Mouse (Mus musculus) gastrocnemius, postnatal 14 days (tissue): Measurements from ENCODE around the gene Xrcc6. TPM values are rescaled to one million over a fixed set of nuclear protein-coding genes. Genes with fewer than 3 reads are reported as not detected.

ENCODE experiments used
- DNase-seq: peaks from one replicate; pipeline ENCODE4 v3.0.0; 2021; ENCODE audit warnings: mixed read lengths
- intact Hi-C: fragments of 180-260 bp; cut with DNase I; formaldehyde crosslinking; loops from one replicate; pipeline ENCODE4 v1.15.1; 2025; ENCODE audit warnings: low total_unique reads
- total RNA-seq, 2 experiments: library from RNA; stranded (reverse); gene quantifications; 2 replicates each; pipeline ENCODE4 v1.2.3; 2021

Xrcc6 gene
- total RNA-seq, 2 experiments from 2014 or later = 22.0 to 26.6 TPM

DNA sequence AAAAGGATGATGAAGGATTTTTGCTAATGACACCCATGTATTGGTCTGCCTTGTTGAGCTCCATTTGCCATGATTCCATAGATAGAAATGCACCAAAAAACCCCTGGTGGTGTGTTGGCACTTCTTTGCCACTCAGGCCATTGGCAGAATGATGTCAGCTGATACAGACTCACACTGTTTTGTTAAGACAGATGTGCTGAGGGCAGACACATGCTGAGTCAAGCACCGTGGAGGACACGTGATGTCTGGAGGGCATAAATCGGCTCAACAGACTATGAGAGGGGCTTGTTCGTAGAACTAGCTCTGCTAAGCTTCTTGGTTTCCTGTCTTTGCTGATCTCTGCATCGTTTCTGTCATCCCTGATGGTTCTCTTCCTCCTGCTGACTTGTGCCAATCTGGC, 64.9 kb downstream of the Xrcc6 start:
- no peak for DNase-seq
- intact Hi-C loops = no loop called here

DNA sequence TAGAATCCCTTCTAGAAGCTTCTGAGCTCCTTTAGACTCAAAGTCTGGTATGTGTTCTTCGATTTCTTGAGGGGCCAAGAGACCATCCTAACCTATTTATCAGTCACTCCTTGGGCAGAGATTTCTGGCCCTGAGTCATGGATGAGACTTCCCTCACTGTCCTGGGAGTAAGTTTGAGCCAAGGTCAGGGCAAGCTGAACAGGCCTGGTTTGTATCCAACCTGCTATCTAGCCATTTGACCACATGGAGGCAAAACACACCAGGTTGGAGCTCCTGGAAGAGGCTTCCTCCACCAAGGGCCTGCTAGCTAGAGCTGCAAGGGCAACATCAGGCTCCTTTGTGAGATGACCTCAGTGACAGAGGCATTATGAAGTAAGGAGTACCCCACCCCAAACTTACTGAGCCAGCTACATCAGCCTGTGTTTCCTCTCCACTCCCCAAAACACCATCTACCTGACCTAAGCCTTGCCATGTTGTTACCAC, 71.1 kb downstream of the Xrcc6 start, which contains the start of gene 4930407I10Rik:
4930407I10Rik (plus strand) TSS at position 433 of the 483 bp plus-strand sequence.
- intact Hi-C loops = no loop called here
- DNase-seq = no peak

DNA sequence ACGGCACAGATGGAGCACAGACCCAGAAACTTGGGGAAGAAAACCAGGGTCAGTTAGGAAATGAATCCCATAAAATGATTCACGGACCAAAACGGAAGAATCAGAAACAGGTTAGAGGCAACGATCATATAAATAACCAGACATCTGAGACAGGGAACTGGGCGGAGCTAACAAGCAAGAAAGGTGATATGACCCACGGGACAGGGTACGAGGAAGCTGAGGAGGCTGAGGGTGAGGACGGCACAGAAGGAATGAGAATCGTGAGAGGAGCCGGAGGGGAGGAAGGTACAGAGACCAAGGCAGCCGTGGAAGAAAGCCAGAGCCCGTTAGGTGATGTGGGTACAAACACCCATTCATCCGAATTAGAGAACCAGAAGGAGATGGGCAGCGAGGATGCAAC, 76.3 kb downstream of the Xrcc6 start:
- intact Hi-C loops = no loop called here
- no peak for DNase-seq

DNA sequence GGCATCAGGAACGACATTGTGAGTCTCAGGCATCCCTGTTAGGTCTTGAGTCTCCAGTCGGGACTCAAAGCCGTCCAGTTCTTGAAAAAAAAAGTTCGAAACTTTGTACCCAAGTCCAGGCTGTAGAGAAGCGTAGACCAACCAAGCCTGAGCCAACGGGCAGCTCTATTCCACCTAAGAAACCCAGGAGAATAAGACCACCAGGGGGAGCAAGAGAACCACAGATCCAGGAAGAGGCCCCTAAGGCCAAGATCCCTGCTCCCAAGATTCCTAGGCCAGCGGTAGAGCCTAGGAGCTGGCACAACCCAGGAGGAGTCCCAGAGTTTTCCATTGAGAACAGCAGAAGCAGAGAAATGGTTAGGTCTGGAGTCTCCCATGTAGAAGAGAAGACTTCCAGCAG, 77.9 kb downstream of the Xrcc6 start:
- peak; percentile 69 for DNase-seq
- intact Hi-C loops = loop anchor here (5.0 kb wide), 1 partner anchor 42 kb away; no protein-coding TSS in a partner anchor

DNA sequence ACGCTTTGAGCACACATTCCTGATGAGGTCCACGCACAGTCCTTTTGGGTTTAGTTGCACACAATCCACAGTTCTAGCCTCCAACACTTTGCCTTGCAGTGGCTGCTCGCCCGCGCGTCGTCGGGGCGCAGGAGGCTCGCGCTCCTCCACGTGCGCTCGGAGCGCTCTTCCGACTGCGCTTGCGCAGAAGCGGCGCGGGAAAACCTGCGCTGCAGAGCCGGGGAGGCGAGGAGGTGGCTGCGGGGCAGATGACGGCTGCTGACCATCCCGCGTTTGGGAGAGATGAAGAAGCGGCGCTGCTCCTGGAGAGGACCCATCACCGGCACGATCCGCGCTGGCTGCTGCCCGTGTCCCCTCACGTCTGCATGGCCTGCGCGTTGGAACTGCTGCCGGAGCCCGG, 82.3 kb downstream of the Xrcc6 start, which contains the start of gene Mei1:
Mei1 (plus strand) TSS at position 99 of the 400 bp plus-strand sequence.
- intact Hi-C loops = loop anchor here (2.0 to 5.0 kb wide), 2 partner anchors 37 to 165 kb away; no protein-coding TSS in a partner anchor
- no peak for DNase-seq

DNA sequence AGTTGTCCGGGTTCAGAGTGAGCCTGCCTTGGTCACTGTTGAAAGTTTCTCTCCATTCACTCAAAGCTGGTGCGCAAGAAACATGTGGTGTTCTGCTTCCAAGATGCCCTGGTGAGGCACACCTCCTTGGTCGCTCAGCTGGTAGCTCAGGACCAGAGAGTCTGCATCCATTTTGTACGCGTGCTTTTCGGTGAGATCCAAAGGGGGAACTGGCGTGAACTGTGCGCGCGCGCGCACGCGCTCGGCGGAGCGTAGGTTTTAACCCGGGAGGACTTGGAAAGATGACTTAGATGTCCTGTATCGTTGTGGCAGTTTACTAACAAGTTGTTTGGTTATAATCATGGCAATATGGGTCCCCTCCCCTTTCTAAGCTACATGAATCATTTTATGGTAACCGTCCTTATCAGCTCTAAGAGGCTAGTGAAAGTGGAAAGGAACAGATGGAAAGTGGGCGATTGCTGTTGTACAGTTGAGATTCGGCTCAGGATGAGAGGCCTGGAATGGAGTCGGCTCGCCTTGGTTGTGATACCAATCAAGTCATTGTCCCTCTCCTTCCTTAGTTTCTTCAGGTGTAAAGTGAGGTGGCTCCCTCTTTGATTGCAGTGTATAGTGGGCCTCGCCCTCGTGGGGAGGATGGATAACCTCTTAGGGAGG, 84.3 kb downstream of the Xrcc6 start:
- no peak for DNase-seq
- intact Hi-C loops = no loop called here

DNA sequence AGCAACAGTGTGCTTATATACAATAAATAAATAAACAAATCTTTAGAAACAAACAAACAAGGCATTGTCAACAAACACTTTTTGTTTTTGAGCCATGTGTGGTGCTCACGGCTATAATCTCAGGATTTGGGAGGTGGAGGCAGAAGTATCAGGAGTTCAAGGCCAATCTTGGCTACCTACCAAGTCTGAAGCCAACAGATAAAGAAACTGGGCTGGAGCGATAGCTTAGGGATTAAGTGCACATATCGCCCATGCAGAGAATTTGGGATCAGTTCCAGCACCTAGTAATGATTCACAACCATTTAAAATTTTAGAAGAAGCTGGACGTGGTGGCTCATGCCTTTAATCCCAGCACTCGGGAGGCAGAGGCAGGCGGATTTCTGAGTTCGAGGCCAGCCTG, 85.9 kb downstream of the Xrcc6 start:
- DNase-seq = no peak
- intact Hi-C loops = no loop called here

DNA sequence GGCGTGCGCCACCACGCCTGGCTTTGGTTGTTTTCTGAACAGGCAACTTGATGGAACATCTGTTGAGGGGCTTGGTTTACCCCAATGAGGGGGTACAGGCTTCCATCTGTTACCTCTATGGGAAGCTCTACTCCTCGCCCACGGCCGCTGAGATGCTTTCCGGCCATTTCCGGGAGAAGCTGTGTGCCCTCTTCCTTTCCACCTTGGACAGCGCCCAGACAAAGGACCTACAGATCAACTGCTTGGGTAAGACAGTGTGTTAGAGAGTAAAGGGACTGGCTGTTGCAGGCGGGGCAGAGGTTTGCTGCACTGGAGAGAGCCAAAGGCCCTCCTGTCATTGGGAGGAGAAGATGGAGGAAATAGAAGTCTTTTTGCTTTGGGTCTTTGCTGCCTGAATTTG, 92.2 kb downstream of the Xrcc6 start:
- intact Hi-C loops = no loop called here
- no peak for DNase-seq

DNA sequence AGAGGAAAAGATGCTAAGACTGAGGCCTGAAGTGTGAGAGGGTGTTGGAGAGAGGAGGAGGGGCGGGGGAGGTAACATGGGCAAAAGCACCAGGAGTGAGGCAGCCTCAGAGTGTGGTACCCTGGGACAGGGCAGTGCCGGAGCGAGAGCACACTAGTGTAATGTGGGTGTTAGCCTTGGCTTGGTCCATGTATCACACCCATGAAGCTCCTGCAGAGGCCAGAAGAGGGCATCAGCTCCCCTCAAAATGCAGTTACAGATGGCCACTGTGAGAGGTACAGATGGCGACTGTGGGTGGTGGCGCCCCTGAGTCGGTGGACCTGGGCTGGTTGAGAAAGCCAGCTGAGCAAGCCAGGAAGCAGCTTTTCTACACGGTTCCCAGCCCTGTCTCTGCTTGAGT, 93.5 kb downstream of the Xrcc6 start:
- intact Hi-C loops = no loop called here
- peak; percentile 30 for DNase-seq

DNA sequence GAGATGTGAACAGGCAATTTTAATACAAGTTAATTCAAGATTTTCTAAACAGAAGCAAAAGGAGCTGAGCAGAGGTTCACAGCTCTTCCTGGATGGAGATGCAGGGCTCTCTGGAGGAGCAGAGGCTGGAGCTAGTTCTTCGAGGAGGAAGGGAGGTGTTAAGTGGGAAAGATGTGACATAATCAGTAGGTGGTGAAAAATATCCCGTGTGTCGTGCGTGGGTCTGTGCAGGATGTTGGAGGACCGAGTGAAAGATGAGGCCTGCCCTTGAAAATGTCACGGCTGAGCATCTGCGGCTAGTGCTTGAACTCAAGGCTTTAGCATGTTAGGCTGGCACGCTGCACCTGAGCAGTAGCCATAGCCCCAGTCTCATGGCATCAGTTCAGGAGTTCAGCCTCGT, 98.0 kb downstream of the Xrcc6 start:
- intact Hi-C loops = no loop called here
- DNase-seq = no peak

DNA sequence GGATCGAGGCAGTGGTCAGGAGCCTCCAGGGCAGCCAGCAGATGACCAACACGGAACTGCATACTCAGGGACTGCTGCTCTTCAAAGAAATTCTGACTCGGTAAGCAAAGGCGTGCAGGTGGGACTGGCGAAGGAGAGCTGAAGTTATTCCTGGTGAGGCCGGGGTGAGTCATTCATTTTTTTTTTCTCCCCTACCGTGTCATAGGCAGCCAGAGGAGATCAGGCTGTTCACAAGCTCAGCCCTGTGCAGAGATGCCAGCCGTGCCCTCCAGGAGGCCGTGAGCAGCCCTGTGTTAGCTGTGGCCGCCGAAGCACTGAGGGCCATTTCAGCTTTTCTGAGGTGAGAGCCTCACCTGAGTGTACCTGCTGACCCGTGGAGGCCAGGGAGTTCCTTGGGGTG, 98.5 kb downstream of the Xrcc6 start:
- intact Hi-C loops = no loop called here
- no peak for DNase-seq

DNA sequence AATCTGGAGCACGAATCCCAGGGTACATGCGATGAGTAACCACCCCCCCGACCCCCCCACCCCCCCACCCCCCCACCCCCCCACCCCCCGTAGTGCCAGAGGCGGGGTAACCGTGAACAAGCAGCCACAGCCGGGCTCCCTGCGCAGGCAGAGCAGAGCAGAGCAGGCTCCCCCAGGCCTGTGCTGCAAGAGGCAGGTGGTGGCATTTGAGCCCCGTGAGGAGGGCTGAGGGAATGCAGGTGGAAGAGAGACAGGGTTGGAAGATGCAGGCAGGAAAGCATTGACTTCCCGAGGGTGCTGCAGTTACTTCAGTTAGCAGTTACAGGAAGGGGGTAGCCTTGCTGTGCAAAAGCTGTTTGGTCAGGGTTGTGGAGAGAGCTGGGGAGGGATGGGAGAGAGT, 99.6 kb downstream of the Xrcc6 start:
- DNase-seq = no peak
- intact Hi-C loops = no loop called here

Other genes with a start within 250 kb of the Xrcc6 start
- gene Zc3h7b, start 242.8 kb upstream of the Xrcc6 start, total RNA-seq = 10 to 100 TPM; 30.8 to 37.9 TPM
- 10 to 100 TPM; 24.8 to 27.8 TPM for gene Rangap1, start 242.3 kb upstream of the Xrcc6 start, total RNA-seq
- 100 to 1,000 TPM; 101 to 115 TPM for gene Tef, start 185.4 kb upstream of the Xrcc6 start, total RNA-seq
- 100 to 1,000 TPM in 1 of 2 experiments, 10 to 100 TPM in 1; 44.8 to 106 TPM for gene Tob2, start 129.0 kb upstream of the Xrcc6 start, total RNA-seq
- gene Phf5a, start 115.9 kb upstream of the Xrcc6 start, total RNA-seq = 10 to 100 TPM; 40.8 to 41.2 TPM
- 1,000 to 10,000 TPM in 1 of 2 experiments, 100 to 1,000 TPM in 1; 894 to 1,160 TPM for gene Aco2, start 115.5 kb upstream of the Xrcc6 start, total RNA-seq
- gene Polr3h, start 61.6 kb upstream of the Xrcc6 start, total RNA-seq = 1 to 10 TPM; 7.3 to 8.1 TPM
- gene Csdc2, start 51.1 kb upstream of the Xrcc6 start, total RNA-seq = 1 to 10 TPM; 3.7 to 3.8 TPM
- 10 to 100 TPM; 15.2 to 16.9 TPM for gene Pmm1, start 26.9 kb upstream of the Xrcc6 start, total RNA-seq
- not detected for gene 1700029P11Rik, start 7.3 kb upstream of the Xrcc6 start, total RNA-seq
- 10 to 100 TPM; 18.8 to 23.9 TPM for gene Desi1, start 46.0 kb downstream of the Xrcc6 start, total RNA-seq
- 10 to 100 TPM; 40.3 to 46.7 TPM for gene Snu13, start 59.8 kb downstream of the Xrcc6 start, total RNA-seq
- not detected for gene 4930407I10Rik, start 71.3 kb downstream of the Xrcc6 start, total RNA-seq
- under 1 TPM; 0.13 to 0.33 TPM for gene Mei1, start 82.2 kb downstream of the Xrcc6 start, total RNA-seq
- gene Ccdc134, start 140.1 kb downstream of the Xrcc6 start, total RNA-seq = 10 to 100 TPM; 18.5 to 18.7 TPM
- 10 to 100 TPM; 13.7 to 22.9 TPM for gene Srebf2, start 159.3 kb downstream of the Xrcc6 start, total RNA-seq
- gene Shisa8, start 225.0 kb downstream of the Xrcc6 start, total RNA-seq = under 1 TPM in 1 of 2 experiments, not detected in 1; 0.08 TPM
- not detected for gene Tnfrsf13c, start 236.5 kb downstream of the Xrcc6 start, total RNA-seq